Mouse (Mus musculus): ENCODE data around the gene Vps13a. TPM values are rescaled to one million over a fixed set of nuclear protein-coding genes. Genes with fewer than 3 reads are reported as not detected.

Gene Vps13a
- polyA plus RNA-seq, 1 experiment: 2.6 TPM

DNA sequence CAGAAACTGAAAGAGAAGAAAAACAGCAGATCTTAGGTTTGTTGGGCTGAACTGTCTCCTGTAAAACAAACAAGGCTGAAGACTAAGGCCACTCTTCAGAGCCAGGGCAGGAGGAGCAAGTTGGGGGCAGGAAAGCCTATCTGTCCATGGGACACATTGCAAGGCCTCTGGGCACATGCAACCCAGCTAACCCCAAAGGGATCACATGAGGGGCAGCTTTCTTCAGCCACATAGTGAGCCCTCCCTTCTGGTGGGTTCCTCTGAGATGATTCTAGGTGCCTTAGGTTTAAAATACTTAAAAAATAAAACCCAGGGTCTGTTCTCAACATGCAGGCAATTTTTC, 186.8 kb downstream of the Vps13a start:
- no peak for DNase-seq (ENCODE audit: low read depth, low spot score)

DNA sequence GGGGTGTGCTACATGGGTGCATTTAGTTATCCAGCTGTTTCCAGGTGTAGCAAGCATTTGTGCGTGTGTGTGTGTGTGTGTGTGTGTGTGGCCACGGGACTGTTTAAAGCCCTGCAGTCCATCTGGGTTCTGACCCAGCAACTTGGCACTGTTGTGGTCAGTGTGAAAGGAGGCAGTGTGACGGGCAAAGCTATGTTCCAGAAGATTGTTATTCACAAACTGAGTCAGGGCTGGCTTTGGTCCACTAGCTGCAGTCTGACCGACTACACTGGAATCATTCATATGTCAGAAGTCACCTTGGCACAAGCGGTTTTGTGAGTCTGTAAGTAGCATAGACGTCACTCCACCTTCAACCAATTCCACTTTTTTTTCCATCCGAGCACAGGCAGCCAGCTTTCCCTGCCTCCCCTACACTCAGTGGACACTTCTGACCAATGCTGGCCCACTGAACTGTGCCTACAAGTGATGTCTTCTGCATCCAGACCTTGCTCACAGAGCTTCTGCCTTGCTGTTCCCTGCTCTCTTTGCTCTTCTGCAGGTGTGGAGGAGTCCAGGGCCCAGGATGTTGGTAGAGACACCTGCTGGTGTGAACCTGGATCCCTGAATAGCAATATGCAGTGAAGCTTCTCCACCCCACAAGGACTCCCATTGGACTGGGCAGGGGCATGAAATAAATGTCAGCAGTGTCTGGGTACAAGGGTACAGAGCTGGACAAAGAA, 187.3 kb downstream of the Vps13a start:
- 73% methylated on average over 7 of the region's 7 CpGs for WGBS
- DNase-seq (ENCODE audit: low read depth, low spot score): no peak

DNA sequence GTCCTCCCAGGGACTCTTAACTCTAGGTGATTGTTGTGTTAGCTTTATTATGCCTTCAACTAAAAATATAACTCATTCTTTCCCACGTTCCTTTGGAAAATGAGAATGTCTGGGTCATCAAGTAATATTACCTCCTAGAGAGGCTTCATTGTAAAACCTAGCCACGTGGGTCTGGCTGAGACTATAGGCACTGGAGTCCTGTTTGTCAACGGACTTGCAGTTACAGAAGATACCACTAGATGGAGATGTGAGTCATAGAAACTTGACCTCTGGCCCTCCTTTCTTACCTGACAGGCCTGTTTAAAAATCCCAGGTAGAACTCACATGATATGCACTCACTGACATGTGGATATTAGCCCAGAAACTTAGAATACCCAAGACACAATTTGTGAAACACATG, 195.4 kb downstream of the Vps13a start:
- DNase-seq (ENCODE audit: low read depth, low spot score): no peak
- WGBS: 6% methylated on average over 3 of the region's 3 CpGs

DNA sequence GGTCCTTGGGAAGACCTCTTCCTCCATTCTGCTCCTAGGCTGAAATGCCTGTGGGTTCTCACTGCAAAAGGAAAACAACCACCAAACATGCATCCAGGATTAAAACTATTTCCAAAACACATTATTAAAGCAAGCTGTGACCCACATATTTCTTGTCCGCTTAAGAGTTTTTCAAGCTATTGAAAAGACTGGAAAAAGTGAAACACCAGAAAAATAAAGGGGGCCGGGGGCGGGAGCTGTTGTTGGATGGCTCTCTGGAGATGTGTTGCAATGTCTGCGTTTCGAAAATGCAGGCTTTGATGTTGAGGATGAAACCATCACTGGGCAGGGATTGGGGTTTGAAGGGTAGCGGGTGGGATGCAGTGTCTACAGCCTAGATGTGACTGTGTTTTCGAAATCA, 196.2 kb downstream of the Vps13a start:
- 86% methylated on average over 7 of the region's 7 CpGs for WGBS
- DNase-seq (ENCODE audit: low read depth, low spot score): no peak

DNA sequence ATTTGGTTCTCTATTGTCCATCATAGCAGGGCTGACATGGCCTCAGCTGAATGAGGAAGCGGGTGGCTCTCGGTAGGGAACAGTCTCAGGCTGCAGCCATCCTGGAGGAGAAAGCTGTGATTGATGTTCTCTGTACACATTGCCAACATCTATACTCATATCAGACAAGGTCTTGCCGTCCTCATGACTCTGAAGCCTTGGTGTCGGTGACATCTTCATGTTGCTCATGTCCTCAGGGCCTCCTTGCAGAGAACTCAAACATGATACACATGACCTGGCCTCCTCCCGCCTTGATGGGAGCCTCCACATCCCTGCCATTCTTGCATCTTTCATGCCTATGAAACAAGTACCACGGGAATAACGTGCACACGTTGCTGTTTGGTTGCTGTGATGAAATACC, 200.2 kb downstream of the Vps13a start:
- 93% methylated on average over 8 of the region's 8 CpGs for WGBS
- no peak for DNase-seq (ENCODE audit: low read depth, low spot score)

DNA sequence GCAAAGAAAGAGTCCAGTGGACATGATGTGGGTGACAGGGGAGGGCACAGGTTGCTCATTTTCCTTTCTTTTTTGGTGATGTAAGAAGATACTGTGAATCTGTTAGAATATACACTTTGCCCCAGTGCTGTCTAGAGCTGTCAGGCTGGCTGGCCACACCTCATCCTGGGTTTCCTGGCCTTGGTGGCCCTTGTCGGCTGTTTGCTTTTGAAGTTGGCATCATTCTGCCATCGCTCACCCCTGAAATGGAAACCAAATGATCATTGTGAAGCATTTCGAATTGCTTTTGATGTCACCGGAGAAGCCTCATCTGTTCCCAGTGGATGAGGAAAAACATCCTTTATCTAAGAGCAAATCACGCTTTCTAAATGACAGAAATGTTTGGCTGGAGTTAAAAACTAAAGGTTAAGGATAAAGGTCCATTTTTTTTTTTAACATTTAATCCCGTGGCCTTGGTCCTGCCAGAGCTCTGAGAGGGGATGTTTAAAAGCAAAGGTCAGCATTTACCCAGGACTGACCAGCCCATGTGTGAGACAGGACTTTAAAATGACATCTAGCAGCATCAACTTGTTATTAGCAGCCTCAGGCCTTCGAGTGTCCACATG, 201.0 kb downstream of the Vps13a start:
- WGBS: 81% methylated on average over 7 of the region's 7 CpGs
- no peak for DNase-seq (ENCODE audit: low read depth, low spot score)

DNA sequence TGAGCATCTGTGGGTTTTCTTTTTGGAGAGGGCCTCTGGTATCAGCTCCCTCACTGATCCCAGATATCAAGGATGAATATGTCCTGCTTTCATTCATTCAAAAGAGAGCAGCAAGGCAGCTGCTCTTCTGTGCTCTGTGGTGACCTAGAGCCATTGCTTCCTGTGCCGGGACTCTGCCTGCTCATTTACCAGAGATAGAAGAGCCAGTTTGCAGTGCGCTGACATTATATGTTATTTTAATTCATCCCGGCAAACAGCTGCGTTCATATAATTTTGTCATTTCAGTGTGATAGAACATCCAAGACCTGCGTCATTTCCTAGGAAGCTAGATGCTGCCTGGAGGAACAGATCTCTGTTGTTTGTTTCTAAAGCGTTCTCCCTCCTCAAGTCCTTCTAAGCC, 203.9 kb downstream of the Vps13a start:
- WGBS: 80% methylated on average over 6 of the region's 6 CpGs
- DNase-seq (ENCODE audit: low read depth, low spot score): no peak

Other genes with a start within 250 kb of the Vps13a start
- not detected in 2 replicates for gene Foxb2, start 92.9 kb upstream of the Vps13a start, polyA plus RNA-seq (2012; rRNA removed)
- 1.6 and 1.7 TPM in 2 replicates for gene Prune2, start 175.2 kb upstream of the Vps13a start, polyA plus RNA-seq (2012; rRNA removed)

All from large intestine, adult 2 months (tissue).